Mouse (Mus musculus) adrenal gland, adult 8-10 months (tissue): Measurements from ENCODE around the gene Slc1a1. TPM values are rescaled to one million over a fixed set of nuclear protein-coding genes. Genes with fewer than 3 reads are reported as not detected.
A peak's percentile ranks its signal among the peaks of the same experiment; 100 is the strongest.

ENCODE experiments used
- DNase-seq: peaks from one replicate; pipeline ENCODE4 v3.0.0; 2022
- total RNA-seq, 4 experiments: library from RNA; stranded (reverse); gene quantifications; 2 replicates each; pipeline ENCODE4 v1.2.4; 2022

Slc1a1 gene
- total RNA-seq, 4 experiments from 2014 or later: 1.4 to 2.4 (median 1.9) TPM

DNA sequence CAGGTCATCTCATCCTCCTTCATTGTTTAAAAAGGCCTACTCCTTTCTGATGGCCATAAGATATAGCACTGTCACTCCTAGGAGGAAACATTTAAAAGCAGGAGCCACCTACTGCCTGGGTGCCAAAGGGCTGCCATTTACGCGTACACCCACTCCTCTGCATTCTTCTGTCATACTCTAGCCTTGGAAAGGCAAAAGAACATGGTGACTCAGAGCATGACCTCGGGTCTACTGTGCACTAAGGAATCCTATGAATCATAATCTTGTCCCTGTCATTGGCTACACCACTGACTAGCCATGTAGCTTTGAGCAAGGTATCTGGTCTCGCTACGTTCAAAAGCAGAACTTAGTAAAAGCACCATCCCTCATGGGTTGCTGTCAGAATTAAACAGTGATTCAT, 91.5 kb downstream of the Slc1a1 start:
- peak; percentile 65 for DNase-seq

DNA sequence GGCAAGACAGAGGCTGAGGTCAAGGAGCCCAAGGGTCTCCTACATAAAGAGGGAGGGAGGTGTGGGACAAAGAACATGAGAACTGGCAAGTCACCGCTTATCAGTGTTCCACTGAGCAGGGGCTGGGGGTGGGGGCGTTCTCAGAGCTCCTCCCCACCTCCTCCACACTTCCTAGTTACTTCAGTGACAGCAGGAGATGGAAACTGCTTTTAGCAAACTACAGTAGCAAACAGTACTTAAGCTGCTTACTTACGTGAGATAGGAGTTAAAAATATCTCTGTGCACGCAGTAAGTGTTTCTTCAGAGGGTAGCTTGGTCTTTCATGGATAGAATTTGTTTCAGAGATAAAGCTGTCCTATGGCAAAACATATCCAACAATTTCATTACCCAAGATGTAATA, 92.5 kb downstream of the Slc1a1 start:
- DNase-seq: no peak

DNA sequence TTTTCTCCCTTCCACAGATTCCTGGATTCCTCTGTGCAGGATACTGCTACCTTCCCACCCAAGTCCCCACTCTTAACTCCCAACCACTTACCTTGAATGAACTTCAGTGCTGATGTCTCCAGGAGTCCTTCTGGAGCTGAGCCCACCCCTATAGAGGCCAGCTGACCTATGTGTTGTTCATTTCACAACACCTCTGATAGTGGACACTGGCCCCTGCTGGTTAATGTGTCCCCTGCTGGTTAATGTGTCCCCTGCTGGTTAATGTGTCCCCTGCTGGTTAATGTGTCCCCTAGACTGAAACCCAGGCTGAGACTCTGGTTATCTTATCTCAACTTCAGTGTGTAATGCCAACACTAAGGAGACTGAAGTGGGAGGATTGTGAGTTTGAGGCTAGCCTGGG, 94.2 kb downstream of the Slc1a1 start:
- no peak for DNase-seq

DNA sequence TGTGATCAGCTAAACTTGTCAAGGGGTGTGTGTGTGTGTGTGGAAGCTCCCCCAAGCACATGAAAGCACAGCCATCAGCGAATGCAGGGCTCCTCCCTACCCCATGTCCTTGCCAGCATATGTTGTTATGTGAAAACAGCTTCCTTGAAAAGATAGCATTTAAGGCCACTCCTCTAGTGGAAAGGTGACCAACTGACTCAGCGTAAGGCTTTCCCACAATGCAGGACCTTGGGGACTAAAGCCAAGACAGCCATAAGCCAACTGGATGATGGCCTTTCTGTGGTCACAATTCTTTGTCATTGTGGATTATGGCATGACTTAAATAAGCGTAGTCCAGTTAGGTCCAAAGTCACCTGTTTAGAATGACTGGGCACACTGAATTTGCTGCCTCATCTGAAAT, 100.0 kb downstream of the Slc1a1 start:
- DNase-seq: peak; percentile 67

DNA sequence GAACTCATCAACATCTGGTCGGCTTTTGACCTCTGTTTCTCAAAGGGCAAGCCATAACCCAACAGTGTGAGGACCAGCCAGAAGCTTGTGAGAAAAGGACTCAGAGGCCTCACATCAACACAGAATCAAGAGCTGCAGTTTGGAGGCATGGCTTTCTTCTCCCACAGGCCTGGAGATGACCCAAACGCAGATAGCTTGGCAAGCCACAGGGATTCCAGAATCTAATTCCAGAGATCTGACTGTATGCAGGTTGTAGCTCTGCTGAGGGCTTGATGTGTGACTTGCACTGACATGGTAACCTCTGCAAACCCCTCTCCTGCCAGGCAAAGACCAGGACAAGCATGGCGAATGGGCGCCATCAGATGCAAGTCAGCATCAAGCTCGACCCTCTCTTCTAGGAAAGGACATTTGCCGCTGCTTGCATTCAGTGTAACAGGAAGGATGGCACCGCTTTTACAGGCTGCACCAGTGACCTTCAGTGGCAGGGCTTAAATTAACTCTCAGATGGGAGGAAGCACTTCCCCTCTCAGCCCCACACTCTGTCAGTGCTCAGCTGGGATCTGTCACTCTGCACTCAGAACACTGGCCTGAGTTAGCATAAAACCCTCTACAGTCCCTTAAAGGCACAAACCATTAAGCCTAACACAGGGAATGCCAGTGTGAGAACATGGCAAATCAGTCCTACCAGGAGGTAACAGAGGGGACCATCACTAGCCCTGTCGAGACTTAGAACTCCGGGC, 105.5 kb downstream of the Slc1a1 start:
- no peak for DNase-seq

DNA sequence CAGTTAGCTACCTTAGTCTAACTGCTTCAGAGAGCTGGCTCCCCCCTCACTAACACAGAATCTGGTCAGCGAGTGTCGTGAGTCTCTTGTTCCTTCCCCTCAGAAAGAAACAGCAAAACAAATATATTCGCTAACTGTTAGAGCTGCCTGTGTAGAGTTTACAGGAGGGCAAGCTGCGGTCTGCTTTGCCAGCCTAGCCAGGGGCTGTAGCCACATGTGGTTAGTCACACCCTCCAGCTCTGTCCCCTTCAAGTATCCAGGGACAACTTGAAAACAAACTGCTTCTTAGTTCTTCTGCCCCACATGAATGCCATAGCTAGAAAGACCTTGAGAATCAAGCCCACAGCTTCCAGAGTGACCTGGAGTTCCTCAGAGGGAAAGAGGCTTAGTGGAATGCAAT, 106.4 kb downstream of the Slc1a1 start:
- no peak for DNase-seq

DNA sequence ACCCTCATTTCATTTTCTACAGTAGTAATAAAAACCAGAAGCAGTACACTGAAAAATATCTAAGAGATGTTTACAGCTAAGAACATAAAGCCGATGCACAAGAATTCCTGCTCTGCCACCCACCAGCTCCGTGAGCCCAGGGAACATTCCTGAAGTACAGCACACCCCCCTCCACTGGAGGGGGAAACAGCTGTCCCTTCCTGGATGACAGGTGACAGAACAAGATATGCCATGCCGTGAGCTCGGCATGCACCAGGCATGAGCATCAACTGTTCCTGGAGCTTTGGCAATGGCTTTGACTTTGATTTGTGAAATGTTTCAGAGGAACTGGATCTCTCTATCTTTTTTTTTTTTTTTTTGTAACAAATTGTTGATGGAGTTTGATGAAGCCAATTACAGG, 111.9 kb downstream of the Slc1a1 start:
- no peak for DNase-seq

DNA sequence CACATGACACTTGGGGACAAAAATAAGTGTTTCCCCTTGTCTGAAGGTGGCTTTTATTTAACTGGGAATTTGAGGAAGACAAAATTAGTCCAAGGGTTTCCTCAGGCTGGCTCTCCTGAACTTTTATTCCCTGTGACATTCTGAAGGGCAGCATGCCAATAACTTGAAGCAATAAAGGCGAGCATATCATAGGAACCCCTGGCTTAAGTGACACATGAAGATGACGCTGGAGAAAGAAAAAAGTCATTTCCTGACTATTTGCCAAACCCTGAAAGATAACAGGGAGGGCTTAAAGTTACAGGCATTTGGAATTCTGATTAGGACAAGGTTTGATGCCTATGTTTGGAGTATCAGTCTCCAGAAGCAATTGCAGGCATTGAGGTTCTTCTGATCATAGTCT, 112.5 kb downstream of the Slc1a1 start:
- no peak for DNase-seq

DNA sequence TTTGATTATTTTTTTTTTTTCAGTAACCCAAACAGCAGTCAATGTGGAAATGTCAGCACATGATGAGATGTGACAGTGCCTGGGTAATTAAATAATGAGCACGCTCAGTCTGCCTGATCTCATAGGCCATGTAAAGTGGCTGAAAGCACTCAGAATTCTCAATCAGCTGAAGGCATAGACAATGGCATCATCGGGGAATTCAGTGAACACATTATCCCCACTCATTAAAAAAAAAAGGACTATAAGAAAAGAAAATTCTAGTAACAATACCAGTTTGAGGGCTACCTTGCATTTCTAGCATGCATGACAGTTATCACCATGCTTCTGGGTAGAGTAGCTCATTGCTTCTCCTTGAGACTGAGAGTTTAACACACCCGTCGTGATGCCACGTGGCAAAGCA, 116.4 kb downstream of the Slc1a1 start:
- DNase-seq: no peak

DNA sequence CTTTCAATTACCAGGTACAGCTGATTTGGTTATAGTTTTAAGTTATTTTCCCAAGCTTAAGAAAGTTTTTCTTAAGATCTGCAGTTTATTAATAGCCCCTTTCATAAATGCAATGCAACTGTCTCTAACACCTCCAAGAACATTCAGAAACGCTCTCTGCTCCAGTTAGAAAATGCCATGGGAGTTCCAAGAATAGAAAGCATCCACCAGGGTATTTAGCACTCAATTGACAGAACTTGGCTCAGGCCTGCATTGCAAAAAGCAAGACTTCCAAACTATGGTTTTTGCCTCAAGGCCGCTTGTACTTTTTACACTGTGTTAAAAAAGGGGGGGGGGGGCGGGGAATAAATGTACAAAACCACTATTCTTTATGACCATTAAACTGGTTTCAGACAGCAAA, 128.3 kb downstream of the Slc1a1 start:
- no peak for DNase-seq

DNA sequence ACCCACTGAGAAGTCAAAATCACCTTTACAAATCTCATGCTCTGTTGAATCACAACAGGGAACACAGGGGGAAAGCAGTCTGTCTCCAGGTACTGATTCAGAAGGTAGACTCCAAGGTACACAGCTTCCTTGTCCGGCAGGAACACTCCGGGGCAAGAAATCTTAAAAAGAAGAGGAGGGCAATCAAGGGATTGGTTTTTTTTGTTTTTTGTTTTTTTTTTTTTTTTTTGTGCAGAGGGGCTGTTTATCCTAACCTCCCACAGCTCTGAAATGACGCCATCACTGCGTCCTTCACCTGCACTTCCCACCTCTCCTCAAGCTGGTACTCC, 128.6 kb downstream of the Slc1a1 start:
- DNase-seq: no peak

Other genes starting within 250 kb of the Slc1a1 start
- gene Glis3, start 155.0 kb upstream of the Slc1a1 start, total RNA-seq: 10 to 100 TPM in 3 of 4 experiments, 1 to 10 TPM in 1; 9.5 to 21.1 (median 14.6) TPM
- 10 to 100 TPM; 24.8 to 52.8 (median 40.2) TPM for gene Plpp6, start 128.9 kb downstream of the Slc1a1 start, total RNA-seq
- gene 4430402I18Rik, start 132.8 kb downstream of the Slc1a1 start, total RNA-seq: 1 to 10 TPM; 2.8 to 6.1 (median 5.0) TPM
- gene Cdc37l1, start 155.3 kb downstream of the Slc1a1 start, total RNA-seq: 10 to 100 TPM; 46.0 to 71.5 (median 58.1) TPM
- gene Ak3, start 212.9 kb downstream of the Slc1a1 start, total RNA-seq: 100 to 1,000 TPM; 109 to 240 (median 158) TPM